Mouse (Mus musculus) neural tube, embryonic 15.5 days (tissue): ENCODE measurements at regions not wholly inside any gene's neighbourhood (a gene's known extent, or its start where the extent isn't known, plus 50 kb on each side); places are given as distances from the start of the nearest gene placed in this dataset.

ENCODE experiments used
- ATAC-seq: fragments of 200-750 bp; cut with Nextera tagmentation; 2 replicates; pipeline ENCODE4 v1.8.0; 2017; ENCODE audit warnings: mild to moderate bottlenecking, moderate TSS enrichment, moderate library complexity; ENCODE audit not compliant: low FRiP score
- H3K27ac ChIP-seq: fragments of 300-500 bp; sonication (generic); replicated peaks from 2 replicates; pipeline ENCODE4 v1.5.1; 2015; ENCODE audit warnings: mild to moderate bottlenecking, inconsistent platforms
- H3K27me3 ChIP-seq: fragments of 300-500 bp; sonication (generic); replicated peaks from 2 replicates; pipeline ENCODE4 v1.6.1; 2015; ENCODE audit warnings: inconsistent platforms
- H3K36me3 ChIP-seq: fragments of 300-500 bp; sonication (generic); 2 replicates; pipeline ENCODE4 v1.6.1; 2015; ENCODE audit warnings: inconsistent platforms
- H3K4me1 ChIP-seq: fragments of 300-500 bp; sonication (generic); 2 replicates; pipeline ENCODE4 v1.6.1; 2015; ENCODE audit warnings: inconsistent platforms
- H3K4me2 ChIP-seq: fragments of 300-500 bp; sonication (generic); 2 replicates; pipeline ENCODE4 v1.6.1; 2015; ENCODE audit warnings: inconsistent platforms, mild to moderate bottlenecking, moderate library complexity
- H3K4me3 ChIP-seq: fragments of 300-500 bp; sonication (generic); replicated peaks from 2 replicates; pipeline ENCODE4 v1.5.1; 2015; ENCODE audit warnings: mild to moderate bottlenecking, inconsistent platforms
- H3K9ac ChIP-seq: fragments of 300-500 bp; sonication (generic); replicated peaks from 2 replicates; pipeline ENCODE4 v1.6.1; 2015; ENCODE audit warnings: mild to moderate bottlenecking, inconsistent platforms
- H3K9me3 ChIP-seq: fragments of 300-500 bp; sonication (generic); replicated peaks from 2 replicates; pipeline ENCODE4 v1.6.1; 2016; ENCODE audit warnings: inconsistent platforms
- WGBS: fragments of 180-500 bp; shearing (Covaris S2); methylation state at CpG from one replicate; pipeline ENCODE4 v1.1.7; 2015; ENCODE audit warnings: mixed read lengths; 5-methylcytosine and 5-hydroxymethylcytosine counted together

GRCm38 (mm10) chr10:91580959-91581358 is 399.8 kb upstream of the Tmpo start:
- WGBS = 19% methylated on average over 11 of the region's 11 CpGs
- H3K36me3 ChIP-seq = no peaks in the 10 kb centered on the region
- no peaks in the 10 kb centered on the region for H3K9me3 ChIP-seq
- H3K4me2 ChIP-seq = peak overlapping the region; percentile 38
- H3K27me3 ChIP-seq = no peaks in the 10 kb centered on the region
- 0 out of 2 replicates have a peak overlapping the region, but pooled peaks have one; percentile 15 for H3K27ac ChIP-seq
- no peak overlapping the region for H3K9ac ChIP-seq
- peak; percentile 61; the same call in 1 of the 2 replicates for ATAC-seq
- H3K4me1 ChIP-seq = peaks cover 7% of the 10 kb centered on the region
- H3K4me3 ChIP-seq = no peak overlapping the region

- Histone ChIP-seq H3K27ac (no peak overlapping the region), H3K4me3 (no peak overlapping the region), H3K4me1 (no peaks in the 10 kb centered on the region), H3K9ac (no peak overlapping the region), H3K36me3 (no peaks in the 10 kb centered on the region), H3K4me2 (no peak overlapping the region), H3K9me3 (no peaks in the 10 kb centered on the region), H3K27me3 (no peaks in the 10 kb centered on the region)
- no peak for ATAC-seq
- WGBS = 75% methylated on average over 17 of the region's 17 CpGs
Measured at GRCm38 (mm10) chr10:91575323-91576064, 394.4 kb upstream of the Tmpo start.

- WGBS = 58% methylated on average over 7 of the region's 7 CpGs
- ATAC-seq = no peak
Measured at GRCm38 (mm10) chr10:91572796-91573195, 391.7 kb upstream of the Tmpo start.

DNA sequence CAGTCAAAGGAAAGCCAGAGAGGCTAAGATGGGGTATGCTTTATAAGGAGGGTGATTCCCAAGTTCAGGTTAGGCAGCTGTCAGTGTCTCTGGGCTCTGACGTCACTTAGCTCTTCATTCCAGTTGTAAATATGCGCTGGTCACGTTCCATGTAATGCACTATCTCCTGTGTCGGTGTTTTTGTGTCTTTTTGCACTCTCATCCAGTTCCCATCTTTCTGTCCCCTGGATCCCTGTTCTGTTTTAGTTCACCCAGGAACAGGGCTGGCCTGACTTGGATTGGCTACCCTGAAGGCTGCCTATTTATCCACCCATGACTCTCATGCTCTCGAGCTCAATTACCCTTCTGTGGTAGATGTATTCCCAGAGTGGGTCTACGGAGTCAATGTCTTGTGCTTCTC is 387.9 kb upstream of the Tmpo start:
- WGBS = 74% methylated on average over 6 of the region's 6 CpGs
- H3K4me2 ChIP-seq = no peak overlapping the region
- H3K9me3 ChIP-seq = no peaks in the 10 kb centered on the region
- H3K27me3 ChIP-seq = no peaks in the 10 kb centered on the region
- H3K4me1 ChIP-seq = no peaks in the 10 kb centered on the region
- H3K4me3 ChIP-seq = no peak overlapping the region
- no peak overlapping the region for H3K27ac ChIP-seq
- H3K36me3 ChIP-seq = no peaks in the 10 kb centered on the region
- H3K9ac ChIP-seq = no peak overlapping the region
- ATAC-seq = no peak

More at GRCm38 (mm10) chr10:91572796-91573195, 391.7 kb upstream of the Tmpo start:
- H3K4me3 ChIP-seq = no peak overlapping the region
- H3K4me1 ChIP-seq = no peaks in the 10 kb centered on the region
- no peak overlapping the region for H3K9ac ChIP-seq
- H3K36me3 ChIP-seq = no peaks in the 10 kb centered on the region
- H3K9me3 ChIP-seq = no peaks in the 10 kb centered on the region
- H3K27ac ChIP-seq = no peak overlapping the region
- no peaks in the 10 kb centered on the region for H3K27me3 ChIP-seq
- no peak overlapping the region for H3K4me2 ChIP-seq

- Histone ChIP-seq H3K27me3 (no peaks in the 10 kb centered on the region), H3K4me2 (no peak overlapping the region), H3K4me3 (no peak overlapping the region), H3K9me3 (no peaks in the 10 kb centered on the region), H3K4me1 (no peaks in the 10 kb centered on the region), H3K36me3 (no peaks in the 10 kb centered on the region), H3K9ac (no peak overlapping the region), H3K27ac (no peak overlapping the region)
- ATAC-seq = no peak
- 38% methylated on average over 7 of the region's 7 CpGs for WGBS
Measured at GRCm38 (mm10) chr10:91566116-91566774, 385.1 kb upstream of the Tmpo start.

- no peaks in the 10 kb centered on the region for H3K4me1 ChIP-seq
- 71% methylated on average over 5 of the region's 5 CpGs for WGBS
- H3K9me3 ChIP-seq = no peaks in the 10 kb centered on the region
- H3K4me3 ChIP-seq = no peak overlapping the region
- no peak for ATAC-seq
- no peak overlapping the region for H3K27ac ChIP-seq
- H3K27me3 ChIP-seq = no peaks in the 10 kb centered on the region
- no peak overlapping the region for H3K9ac ChIP-seq
- no peak overlapping the region for H3K4me2 ChIP-seq
- no peaks in the 10 kb centered on the region for H3K36me3 ChIP-seq
Measured at GRCm38 (mm10) chr10:91559307-91559706, 378.2 kb upstream of the Tmpo start.

GRCm38 (mm10) chr10:91548071-91548470 is 367.0 kb upstream of the Tmpo start:
- Histone ChIP-seq H3K4me3 (no peak overlapping the region), H3K36me3 (no peaks in the 10 kb centered on the region), H3K27me3 (no peaks in the 10 kb centered on the region), H3K4me1 (peaks cover 14% of the 10 kb centered on the region), H3K27ac (no peak overlapping the region), H3K4me2 (no peak overlapping the region), H3K9ac (no peak overlapping the region), H3K9me3 (no peaks in the 10 kb centered on the region)
- WGBS = 75% methylated on average over 4 of the region's 4 CpGs
- no peak for ATAC-seq

DNA sequence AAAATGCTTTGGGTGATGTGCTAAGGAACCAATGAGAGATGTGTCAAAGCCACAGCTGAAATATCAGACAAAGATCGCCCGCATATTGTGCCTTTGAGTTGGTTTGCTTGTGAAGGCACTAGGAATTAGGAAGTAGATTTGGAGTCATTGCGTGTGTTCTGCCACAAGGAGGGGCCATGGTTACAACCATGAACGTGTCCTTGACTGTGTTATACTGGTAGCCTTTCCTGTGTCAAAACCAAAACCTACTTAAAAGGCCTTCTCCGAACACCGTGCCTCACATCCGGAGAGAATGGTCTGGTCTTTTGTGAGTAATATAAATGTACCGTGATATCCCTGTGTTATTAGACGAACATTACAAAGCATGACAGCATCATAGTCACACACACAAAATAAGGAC is 365.0 kb upstream of the Tmpo start:
- no peaks in the 10 kb centered on the region for H3K36me3 ChIP-seq
- H3K9ac ChIP-seq = no peak overlapping the region
- peaks cover 14% of the 10 kb centered on the region for H3K4me1 ChIP-seq
- 27% methylated on average over 9 of the region's 9 CpGs for WGBS
- H3K27ac ChIP-seq = peak overlapping the region; percentile 46
- H3K27me3 ChIP-seq = no peaks in the 10 kb centered on the region
- ATAC-seq = peak; percentile 82
- no peak overlapping the region for H3K4me3 ChIP-seq
- H3K4me2 ChIP-seq = no peak overlapping the region
- H3K9me3 ChIP-seq = no peaks in the 10 kb centered on the region

- WGBS = 42% methylated on average over 3 of the region's 3 CpGs
- Histone ChIP-seq H3K36me3 (no peaks in the 10 kb centered on the region), H3K4me2 (no peak overlapping the region), H3K9me3 (no peaks in the 10 kb centered on the region), H3K4me3 (no peak overlapping the region), H3K4me1 (peaks cover 14% of the 10 kb centered on the region), H3K27ac (no peak overlapping the region), H3K27me3 (no peaks in the 10 kb centered on the region), H3K9ac (no peak overlapping the region)
- no peak for ATAC-seq
Measured at GRCm38 (mm10) chr10:91545421-91545820, 364.3 kb upstream of the Tmpo start.

GRCm38 (mm10) chr10:91543167-91543918 is 362.2 kb upstream of the Tmpo start:
- Histone ChIP-seq H3K27me3 (no peaks in the 10 kb centered on the region), H3K4me1 (peaks cover 14% of the 10 kb centered on the region), H3K4me2 (no peak overlapping the region), H3K9me3 (no peaks in the 10 kb centered on the region), H3K36me3 (no peaks in the 10 kb centered on the region), H3K27ac (no peak overlapping the region), H3K9ac (no peak overlapping the region), H3K4me3 (no peak overlapping the region)
- ATAC-seq = no peak
- WGBS = 92% methylated on average over 3 of the region's 3 CpGs

- ATAC-seq = no peak
- H3K36me3 ChIP-seq = no peaks in the 10 kb centered on the region
Measured at GRCm38 (mm10) chr10:91542201-91542604, 361.1 kb upstream of the Tmpo start.

More at GRCm38 (mm10) chr10:91542201-91542604, 361.1 kb upstream of the Tmpo start:
- Histone ChIP-seq H3K27ac (no peak overlapping the region), H3K4me3 (no peak overlapping the region), H3K27me3 (no peaks in the 10 kb centered on the region), H3K4me2 (no peak overlapping the region), H3K9ac (no peak overlapping the region), H3K4me1 (peaks cover 17% of the 10 kb centered on the region), H3K9me3 (no peaks in the 10 kb centered on the region)
- 13% methylated on average over 9 of the region's 9 CpGs for WGBS
